Mouse (Mus musculus) bone marrow macrophage, adult 2 months (primary cell): ENCODE results near the gene Pdzd2.

Experiments used
- CTCF ChIP-seq: IDR thresholded peaks from 2 replicates; pipeline ENCODE4 v1.5.1; 2012; ENCODE audit warnings: low read depth, mild to moderate bottlenecking, low read length, moderate library complexity
- POLR2A ChIP-seq: IDR thresholded peaks from 2 replicates; pipeline ENCODE4 v1.6.1; 2012; ENCODE audit warnings: mild to moderate bottlenecking, low read depth, low read length, borderline replicate concordance

DNA sequence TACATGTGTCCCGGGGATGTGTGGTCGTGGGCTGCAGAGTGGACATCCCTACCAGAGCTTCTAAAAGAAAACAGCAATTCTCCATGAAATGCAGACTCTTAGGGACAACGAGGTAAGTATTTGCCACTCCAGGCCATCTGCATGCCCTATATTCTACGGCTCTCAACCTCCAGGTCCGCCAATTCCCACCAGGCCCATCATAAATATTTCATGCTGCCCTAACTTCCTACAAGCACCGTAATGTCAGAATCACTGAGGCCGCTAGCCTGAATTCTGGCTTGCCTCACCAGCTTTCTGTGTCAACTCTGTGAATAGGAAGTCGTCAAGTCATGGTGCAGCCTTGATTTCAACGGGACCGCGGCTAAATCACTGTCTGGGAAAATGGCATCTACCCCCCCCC lies 234.2 kb downstream of the Pdzd2 start:
- TF ChIP-seq CTCF (no peak), POLR2A (no peak)
